Mouse (Mus musculus) small intestine, adult 2 months (tissue): ENCODE data around the gene Pip5k1a.

Experiments used
- CTCF ChIP-seq: fragments of 200-500 bp; IDR thresholded peaks from 2 replicates; pipeline ENCODE4 v1.5.1; 2012; ENCODE audit warnings: low read depth, mild to moderate bottlenecking, control low read depth, inconsistent platforms, low read length, moderate library complexity, mixed read lengths; ENCODE audit not compliant: insufficient replicate concordance, insufficient read length; ENCODE audit errors: extremely low read depth
- POLR2A ChIP-seq: fragments of 200-500 bp; IDR thresholded peaks from 2 replicates; pipeline ENCODE4 v1.6.1; 2012; ENCODE audit warnings: low read depth, mild to moderate bottlenecking, control low read depth, inconsistent platforms, low read length, moderate library complexity

- TF ChIP-seq CTCF: no peak
- no peak for TF ChIP-seq POLR2A
Measured at GRCm38 (mm10) chr3:95071606-95072005, 35.1 kb downstream of the Pip5k1a start.
